Mouse (Mus musculus): ENCODE measurements around the gene Jak1. TPM values are rescaled to one million over a fixed set of nuclear protein-coding genes. Genes with fewer than 3 reads are reported as not detected.

The Jak1 gene
- polyA plus RNA-seq (2015; fragmentation: Nextera tagmentation; extraction: Ambion mirVana), result 84.5 and 91.5 TPM in 2 replicates

GRCm38 (mm10) chr4:101264741-101265513 lies at the start of gene Jak1:
Gene Jak1 (minus strand): TSS chr4:101265282.
- no peaks in the 10 kb centered on the region for H3K27me3 ChIP-seq (replicated peaks)
- no peaks in the 10 kb centered on the region for H3K36me3 ChIP-seq
- peak within 1 kb of the TSS; percentile 93 for H3K27ac ChIP-seq
- H3K9me3 ChIP-seq, result no peaks in the 10 kb centered on the region
- peak; percentile 99 for ATAC-seq (ENCODE audit: insufficient read depth, low FRiP score, low read depth)
- under 1% methylated on average over 76 of the region's 84 CpGs for WGBS
- H3K4me3 ChIP-seq (replicated peaks), result peak within 1 kb of the TSS; percentile 95
- H3K9ac ChIP-seq, result peak within 1 kb of the TSS; percentile 93
- peaks cover 5% of the 10 kb centered on the region; the same call in 1 of the 2 replicates for H3K4me1 ChIP-seq
- peak within 1 kb of the TSS; percentile 64 for H3K4me2 ChIP-seq

DNA sequence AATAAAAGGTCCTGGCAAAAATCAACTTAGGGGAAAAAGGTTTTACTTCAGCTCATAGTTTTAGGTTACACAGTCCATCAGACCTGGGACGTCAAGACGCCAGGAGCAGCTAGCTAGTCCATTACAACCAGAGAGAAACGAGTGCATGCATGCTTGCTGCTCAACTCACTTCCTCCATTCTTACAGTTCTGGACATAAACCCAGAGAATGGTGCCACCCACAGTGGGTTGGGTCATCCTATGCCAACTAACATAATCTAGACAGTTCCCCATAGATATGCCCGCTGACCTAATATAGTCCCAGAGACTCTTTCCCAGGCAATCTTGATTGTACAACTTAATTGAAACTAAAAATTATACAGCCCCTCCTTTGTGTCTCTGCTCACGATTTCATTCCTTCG lies 47.0 kb upstream of the Jak1 start:
- ATAC-seq (ENCODE audit: insufficient read depth, low FRiP score, low read depth), result no peak
- Histone ChIP-seq H3K9ac (no peak overlapping the region), H3K4me2 (no peak overlapping the region), H3K36me3 (no peaks in the 10 kb centered on the region), H3K27me3 (replicated peaks) (no peaks in the 10 kb centered on the region), H3K4me1 (no peaks in the 10 kb centered on the region), H3K9me3 (no peaks in the 10 kb centered on the region), H3K27ac (no peak overlapping the region), H3K4me3 (replicated peaks) (no peak overlapping the region)
- WGBS, result 79% methylated on average over 6 of the region's 6 CpGs

GRCm38 (mm10) chr4:101308166-101308565 lies 43.1 kb upstream of the Jak1 start:
- WGBS, result 88% methylated on average over 4 of the region's 4 CpGs
- no peak overlapping the region for H3K9ac ChIP-seq
- H3K4me2 ChIP-seq, result no peak overlapping the region
- H3K4me1 ChIP-seq, result 0 out of 2 replicates have a peak, but pooled peaks cover 4% of the 10 kb centered on the region
- H3K27me3 ChIP-seq (replicated peaks), result no peaks in the 10 kb centered on the region
- no peak overlapping the region for H3K4me3 ChIP-seq (replicated peaks)
- no peaks in the 10 kb centered on the region for H3K36me3 ChIP-seq
- H3K27ac ChIP-seq, result no peak overlapping the region
- no peak for ATAC-seq (ENCODE audit: insufficient read depth, low FRiP score, low read depth)
- no peaks in the 10 kb centered on the region for H3K9me3 ChIP-seq

DNA sequence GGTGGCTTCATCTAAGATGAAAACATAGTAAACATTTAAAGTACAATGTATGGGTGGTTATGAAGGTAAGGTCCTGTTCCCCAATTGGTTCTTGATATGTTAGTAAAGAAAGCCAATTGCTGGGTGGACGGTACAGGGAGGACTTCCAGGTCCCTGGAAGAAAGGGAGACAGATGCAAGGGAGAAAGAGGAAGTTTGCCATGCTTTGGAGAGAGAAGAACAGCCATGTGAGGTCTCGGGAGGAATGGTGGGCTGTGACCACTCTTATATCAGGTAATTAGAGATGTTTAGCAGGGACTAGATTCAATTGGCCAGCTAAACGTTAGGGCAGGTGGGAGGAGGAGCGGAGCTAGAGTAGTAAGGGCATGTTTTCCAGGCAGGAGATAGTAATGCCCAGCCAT lies 42.2 kb upstream of the Jak1 start:
- WGBS, result 60% methylated on average over 4 of the region's 4 CpGs
- ATAC-seq (ENCODE audit: insufficient read depth, low FRiP score, low read depth), result no peak
- Histone ChIP-seq H3K4me2 (no peak overlapping the region), H3K4me3 (replicated peaks) (no peak overlapping the region), H3K4me1 (0 out of 2 replicates have a peak, but pooled peaks cover 4% of the 10 kb centered on the region), H3K27ac (no peak overlapping the region), H3K9me3 (no peaks in the 10 kb centered on the region), H3K9ac (no peak overlapping the region), H3K36me3 (no peaks in the 10 kb centered on the region), H3K27me3 (replicated peaks) (no peaks in the 10 kb centered on the region)

DNA sequence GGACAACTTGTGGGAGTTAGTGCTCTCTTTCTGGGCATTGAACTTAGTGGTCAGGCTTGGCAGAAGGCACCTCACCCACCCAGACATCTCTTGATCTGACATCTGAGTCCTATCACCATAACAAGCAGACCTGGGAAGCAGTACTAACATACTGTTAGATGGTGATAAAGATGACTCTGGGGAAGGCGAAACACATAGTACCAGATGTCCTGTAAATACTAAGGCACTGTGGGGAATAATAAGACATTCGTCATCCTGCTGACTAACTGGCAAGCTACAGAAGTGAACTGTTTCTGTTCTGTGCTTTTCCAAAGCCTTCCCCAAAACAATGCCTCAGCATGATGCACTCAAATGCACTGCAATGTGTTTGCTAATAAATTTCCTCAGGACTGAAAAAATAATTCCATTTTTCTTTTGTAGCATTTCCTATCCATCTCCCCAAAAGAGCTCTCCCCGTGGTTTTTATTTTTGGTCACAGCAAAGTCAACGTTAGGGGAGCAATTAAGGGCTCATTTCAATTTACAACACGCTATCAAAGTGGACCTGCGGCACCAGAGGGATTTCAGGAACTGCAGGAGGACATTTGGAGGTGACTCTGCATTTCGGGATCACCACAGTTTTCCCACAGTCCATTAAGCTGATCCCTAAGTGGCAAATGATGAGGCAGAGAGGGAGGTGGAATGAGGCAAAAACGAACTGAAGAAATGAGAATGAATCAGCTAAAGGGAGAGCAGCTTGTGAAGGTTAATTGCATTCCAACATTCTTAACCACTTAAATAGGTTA lies 41.2 kb upstream of the Jak1 start:
- H3K9ac ChIP-seq, result no peak overlapping the region
- WGBS, result 30% methylated on average over 8 of the region's 8 CpGs
- 0 out of 2 replicates have a peak, but pooled peaks cover 4% of the 10 kb centered on the region for H3K4me1 ChIP-seq
- H3K36me3 ChIP-seq, result no peaks in the 10 kb centered on the region
- no peak for ATAC-seq (ENCODE audit: insufficient read depth, low FRiP score, low read depth)
- no peak overlapping the region for H3K4me3 ChIP-seq (replicated peaks)
- H3K27ac ChIP-seq, result no peak overlapping the region
- H3K27me3 ChIP-seq (replicated peaks), result no peaks in the 10 kb centered on the region
- no peak overlapping the region for H3K4me2 ChIP-seq
- H3K9me3 ChIP-seq, result no peaks in the 10 kb centered on the region

DNA sequence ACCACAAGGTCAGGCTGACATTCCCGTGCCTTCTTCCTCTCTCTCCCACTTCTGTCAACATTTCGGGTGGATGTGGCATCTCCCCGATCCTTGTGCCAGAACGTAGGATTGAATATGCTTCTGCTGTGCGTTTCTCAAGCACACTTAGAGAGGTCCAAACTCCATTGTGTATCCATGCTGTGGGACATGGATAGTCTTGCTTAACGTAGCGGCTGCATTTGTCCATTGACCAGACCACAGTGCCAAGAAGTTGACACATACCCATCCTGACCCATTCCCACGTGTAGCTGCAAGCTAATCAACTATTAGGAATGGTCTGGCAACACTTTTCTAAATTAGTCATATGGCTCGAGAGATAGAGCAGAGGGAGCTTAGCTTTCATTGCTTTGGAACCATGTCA lies 40.0 kb upstream of the Jak1 start:
- no peak for ATAC-seq (ENCODE audit: insufficient read depth, low FRiP score, low read depth)
- Histone ChIP-seq H3K36me3 (no peaks in the 10 kb centered on the region), H3K9ac (no peak overlapping the region), H3K4me2 (no peak overlapping the region), H3K27me3 (replicated peaks) (no peaks in the 10 kb centered on the region), H3K9me3 (no peaks in the 10 kb centered on the region), H3K27ac (no peak overlapping the region), H3K4me3 (replicated peaks) (no peak overlapping the region), H3K4me1 (0 out of 2 replicates have a peak, but pooled peaks cover 4% of the 10 kb centered on the region)
- 78% methylated on average over 9 of the region's 9 CpGs for WGBS

- H3K4me3 ChIP-seq (replicated peaks), result no peak overlapping the region
- ATAC-seq (ENCODE audit: insufficient read depth, low FRiP score, low read depth), result no peak
- H3K4me2 ChIP-seq, result no peak overlapping the region
- no peaks in the 10 kb centered on the region for H3K36me3 ChIP-seq
- 0 out of 2 replicates have a peak, but pooled peaks cover 4% of the 10 kb centered on the region for H3K4me1 ChIP-seq
- no peak overlapping the region for H3K9ac ChIP-seq
- H3K9me3 ChIP-seq, result no peaks in the 10 kb centered on the region
- WGBS, result 86% methylated on average over 4 of the region's 4 CpGs
- H3K27ac ChIP-seq, result no peak overlapping the region
- no peaks in the 10 kb centered on the region for H3K27me3 ChIP-seq (replicated peaks)
Measured at GRCm38 (mm10) chr4:101304114-101304513, 39.0 kb upstream of the Jak1 start.

DNA sequence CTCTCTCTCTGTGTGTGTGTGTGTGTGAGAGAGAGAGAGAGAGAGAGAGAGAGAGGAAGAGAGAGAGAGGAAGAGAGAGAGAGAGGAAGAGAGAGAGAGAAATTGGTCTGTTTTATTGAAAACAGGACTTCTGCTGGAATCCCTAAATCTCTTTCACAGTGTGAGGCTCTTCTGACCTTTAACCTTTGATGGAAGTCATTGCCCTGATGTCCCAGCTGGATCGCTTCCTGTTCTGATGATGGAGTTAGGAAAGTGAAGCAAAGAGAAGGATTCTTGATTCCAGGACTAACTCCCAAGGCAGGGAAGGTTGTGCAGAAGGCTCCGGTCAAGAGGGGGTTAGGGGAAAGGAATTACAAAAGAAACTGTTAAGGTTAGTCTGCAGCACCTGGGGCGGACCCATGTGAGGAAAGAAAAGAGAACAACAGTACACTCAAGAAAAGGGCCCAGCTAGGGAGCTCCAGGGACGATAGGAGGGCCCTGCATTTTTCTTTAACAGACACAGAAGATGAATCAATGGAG lies 35.4 kb upstream of the Jak1 start:
- Histone ChIP-seq H3K27ac (no peak overlapping the region), H3K4me2 (no peak overlapping the region), H3K27me3 (replicated peaks) (no peaks in the 10 kb centered on the region), H3K4me3 (replicated peaks) (no peak overlapping the region), H3K4me1 (0 out of 2 replicates have a peak, but pooled peaks cover 4% of the 10 kb centered on the region), H3K9ac (no peak overlapping the region), H3K9me3 (no peaks in the 10 kb centered on the region), H3K36me3 (no peaks in the 10 kb centered on the region)
- no peak for ATAC-seq (ENCODE audit: insufficient read depth, low FRiP score, low read depth)
- 73% methylated on average over 4 of the region's 4 CpGs for WGBS

GRCm38 (mm10) chr4:101298311-101298990 lies 33.4 kb upstream of the Jak1 start:
- no peak overlapping the region for H3K4me3 ChIP-seq (replicated peaks)
- no peaks in the 10 kb centered on the region for H3K4me1 ChIP-seq
- H3K9ac ChIP-seq, result no peak overlapping the region
- no peak overlapping the region for H3K4me2 ChIP-seq
- ATAC-seq (ENCODE audit: insufficient read depth, low FRiP score, low read depth), result no peak
- 54% methylated on average over 12 of the region's 12 CpGs for WGBS
- no peaks in the 10 kb centered on the region for H3K9me3 ChIP-seq
- no peaks in the 10 kb centered on the region for H3K36me3 ChIP-seq
- no peak overlapping the region for H3K27ac ChIP-seq
- H3K27me3 ChIP-seq (replicated peaks), result no peaks in the 10 kb centered on the region

DNA sequence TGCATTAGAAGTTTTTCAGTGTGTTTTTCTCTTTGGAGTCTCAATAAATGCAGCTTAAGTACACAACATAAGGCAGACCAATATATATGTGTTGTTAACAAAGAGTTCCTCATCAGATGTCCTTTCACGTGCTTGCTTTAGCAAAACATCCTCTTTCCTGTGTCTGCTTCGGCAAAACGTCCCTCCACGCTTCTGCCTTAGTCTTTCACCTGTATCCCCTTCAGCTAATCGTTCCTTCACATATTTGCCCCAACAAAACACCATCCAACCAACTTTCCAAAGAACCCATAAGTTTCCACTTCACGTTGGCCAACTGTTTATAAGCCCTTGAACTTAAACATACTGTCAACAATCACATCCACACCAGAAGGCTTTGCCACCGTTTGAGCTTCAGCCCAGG lies 31.8 kb upstream of the Jak1 start:
- Histone ChIP-seq H3K4me2 (no peak overlapping the region), H3K9me3 (no peaks in the 10 kb centered on the region), H3K4me3 (replicated peaks) (no peak overlapping the region), H3K36me3 (no peaks in the 10 kb centered on the region), H3K27ac (no peak overlapping the region), H3K4me1 (peaks cover 11% of the 10 kb centered on the region; the same call in 1 of the 2 replicates), H3K27me3 (replicated peaks) (no peaks in the 10 kb centered on the region), H3K9ac (no peak overlapping the region)
- WGBS, result 64% methylated on average over 7 of the region's 7 CpGs
- no peak for ATAC-seq (ENCODE audit: insufficient read depth, low FRiP score, low read depth)

GRCm38 (mm10) chr4:101295788-101296187 lies 30.7 kb upstream of the Jak1 start:
- H3K27me3 ChIP-seq (replicated peaks), result no peaks in the 10 kb centered on the region
- WGBS, result 69% methylated on average over 3 of the region's 3 CpGs
- ATAC-seq (ENCODE audit: insufficient read depth, low FRiP score, low read depth), result no peak
- H3K9ac ChIP-seq, result no peak overlapping the region
- no peaks in the 10 kb centered on the region for H3K9me3 ChIP-seq
- no peak overlapping the region for H3K4me2 ChIP-seq
- no peak overlapping the region for H3K27ac ChIP-seq
- H3K4me1 ChIP-seq, result peaks cover 15% of the 10 kb centered on the region; the same call in 1 of the 2 replicates
- no peak overlapping the region for H3K4me3 ChIP-seq (replicated peaks)
- no peaks in the 10 kb centered on the region for H3K36me3 ChIP-seq
